Mouse (Mus musculus) retina, embryonic 14.5 days (tissue): Measurements from ENCODE around the gene Rps13.
A peak's percentile ranks its signal among the peaks of the same experiment; 100 is the strongest.
"Not testable (repeated sequence)": the region's sequence is repeated elsewhere in the genome, so short reads cannot be mapped to it uniquely, and the experiment has no call there.

Experiments used
- DNase-seq: peaks from one replicate; pipeline ENCODE4 v3.0.0-alpha.2; 2015; ENCODE audit warnings: low spot score

Gene Rps13

GRCm38 (mm10) chr7:116333713-116334668 is at the start of gene Rps13:
Gene Rps13 (minus strand): TSS chr7:116334195.
- DNase-seq: peak; percentile 98

- not testable (repeated sequence) for DNase-seq
Measured at GRCm38 (mm10) chr7:116379181-116379580, 45.2 kb upstream of the Rps13 start.

GRCm38 (mm10) chr7:116374284-116374683 is 40.3 kb upstream of the Rps13 start:
- no peak for DNase-seq

- peak; percentile 67 for DNase-seq
Measured at GRCm38 (mm10) chr7:116336226-116336625, 2.2 kb upstream of the Rps13 start.

GRCm38 (mm10) chr7:116335133-116335532 is 1.1 kb upstream of the Rps13 start:
- DNase-seq: no peak

- no peak for DNase-seq
Measured at GRCm38 (mm10) chr7:116334669-116335038, 659 bp upstream of the Rps13 start.

- DNase-seq: no peak
Measured at GRCm38 (mm10) chr7:116331246-116331645, 2.7 kb downstream of the Rps13 start.

- no peak for DNase-seq
Measured at GRCm38 (mm10) chr7:116329858-116330257, 4.1 kb downstream of the Rps13 start.

GRCm38 (mm10) chr7:116328777-116329176 is 5.2 kb downstream of the Rps13 start:
- no peak for DNase-seq

- DNase-seq: no peak
Measured at GRCm38 (mm10) chr7:116327901-116328300, 6.1 kb downstream of the Rps13 start.

GRCm38 (mm10) chr7:116323331-116323964 is 10.5 kb downstream of the Rps13 start:
- peak; percentile 85 for DNase-seq

- peak; percentile 59 for DNase-seq
Measured at GRCm38 (mm10) chr7:116309456-116309855, 24.5 kb downstream of the Rps13 start.

GRCm38 (mm10) chr7:116308632-116308991 is 25.4 kb downstream of the Rps13 start:
- DNase-seq: no peak

GRCm38 (mm10) chr7:116307871-116308631 is 25.9 kb downstream of the Rps13 start, which contains the start of gene Plekha7:
Gene Plekha7 (minus strand): TSS chr7:116308376.
- DNase-seq: peak; percentile 72

GRCm38 (mm10) chr7:116307099-116307870 is 26.7 kb downstream of the Rps13 start:
- DNase-seq: peak; percentile 83

- DNase-seq: no peak
Measured at GRCm38 (mm10) chr7:116306601-116307000, 27.4 kb downstream of the Rps13 start.

- no peak for DNase-seq
Measured at GRCm38 (mm10) chr7:116301661-116302311, 32.2 kb downstream of the Rps13 start.

GRCm38 (mm10) chr7:116301144-116301543 is 32.9 kb downstream of the Rps13 start:
- no peak for DNase-seq

GRCm38 (mm10) chr7:116298851-116299250 is 35.1 kb downstream of the Rps13 start:
- DNase-seq: no peak

- DNase-seq: no peak
Measured at GRCm38 (mm10) chr7:116298389-116298788, 35.6 kb downstream of the Rps13 start.

- DNase-seq: no peak
Measured at GRCm38 (mm10) chr7:116294961-116295360, 39.0 kb downstream of the Rps13 start.
